Mouse (Mus musculus): ENCODE data around the gene Brd9. TPM values are rescaled to one million over a fixed set of nuclear protein-coding genes. Genes with fewer than 3 reads are reported as not detected.
A peak's percentile ranks its signal among the peaks of the same experiment; 100 is the strongest.

Brd9 gene
- total and polyA plus RNA-seq, 3 experiments: 28.0 to 43.4 (median 32.5) TPM

- peaks cover 15% of the 10 kb centered on the region for H3K79me2 ChIP-seq (replicated peaks; ENCODE audit: control insufficient read depth, extremely low read depth, insufficient read depth, poor library complexity, severe bottlenecking)
- no peak overlapping the region for H3K4me2 ChIP-seq (ENCODE audit: insufficient read depth, low read depth, poor library complexity, severe bottlenecking)
- no peaks in the 10 kb centered on the region for H3K27me3 ChIP-seq (replicated peaks)
- DNase-seq (ENCODE audit: extremely low read depth): no peak
- H3K4me1 ChIP-seq (ENCODE audit: control insufficient read depth in 1 of 2, insufficient read depth in 2 of 2): peaks cover 0 to 11% of the 10 kb centered on the region in 2 experiments; a peak in 2 of 4 replicates
- H3K4me3 ChIP-seq (replicated peaks in 1 of 3; ENCODE audit: low read depth in 2 of 3, low read length in 2 of 3, poor library complexity in 1 of 3): no peak overlapping the region
- no peak overlapping the region for H3K9ac ChIP-seq (ENCODE audit: insufficient read depth, low read depth)
- peaks cover 50 to 75% of the 10 kb centered on the region in 2 experiments for H3K36me3 ChIP-seq (replicated peaks in 1 of 2; ENCODE audit: control insufficient read depth in 1 of 2, insufficient read depth in 1 of 2, low read length in 1 of 2)
- in situ Hi-C loops (cut with MboI; ENCODE audit: low pct_ligation_motif_present, low pct_unique_long_range_greater_than_20kb, low sequenced_read_pairs): no loop called here
- TF ChIP-seq ZMIZ1 (IDR thresholded peaks at IDR 0.05; ENCODE audit: low read depth, low read length) (no peak), MAZ (IDR thresholded peaks at IDR 0.05; ENCODE audit: low read depth, low read length) (no peak), SIN3A (IDR thresholded peaks at IDR 0.05; ENCODE audit: low read length) (no peak), JUN (IDR thresholded peaks at IDR 0.05; ENCODE audit: insufficient read depth, low read depth, low read length) (no peak), MAX (IDR thresholded peaks at IDR 0.05; ENCODE audit: low read length) (no peak), MAFK (IDR thresholded peaks at IDR 0.05; ENCODE audit: insufficient replicate concordance, low read length) (no peak), KAT2A (IDR thresholded peaks at IDR 0.05; ENCODE audit: insufficient replicate concordance, low read length) (no peak), JUND (conservative IDR thresholded peaks at IDR 0.05; ENCODE audit: low read depth, low read length) (no peak), GABPA (IDR thresholded peaks at IDR 0.05; ENCODE audit: insufficient replicate concordance, low read depth, low read length) (no peak)
- H3K27ac ChIP-seq (ENCODE audit: insufficient read depth, low read depth): no peak overlapping the region
- dilution Hi-C loops (cut with MboI; ENCODE audit: extremely low pct_ligation_motif_present, extremely low pct_unique_long_range_greater_than_20kb, low sequenced_read_pairs): no loop called here
- H3K9me3 ChIP-seq (replicated peaks; ENCODE audit: low read length): no peaks in the 10 kb centered on the region
These were observed 5.4 kb upstream of the Brd9 start for GRCm38 (mm10) chr13:73932201-73932600.

GRCm38 (mm10) chr13:73936938-73937320 lies 682 bp upstream of the Brd9 start:
- Histone ChIP-seq H3K4me2 (ENCODE audit: insufficient read depth, low read depth, poor library complexity, severe bottlenecking) (peak overlapping the region; percentile 90), H3K9ac (ENCODE audit: insufficient read depth, low read depth) (peak overlapping the region; percentile 75), H3K9me3 (replicated peaks; ENCODE audit: low read length) (no peaks in the 10 kb centered on the region), H3K36me3 (replicated peaks in 1 of 2; ENCODE audit: control insufficient read depth in 1 of 2, insufficient read depth in 1 of 2, low read length in 1 of 2) (peaks cover 28 to 52% of the 10 kb centered on the region in 2 experiments), H3K27ac (ENCODE audit: insufficient read depth, low read depth) (peak overlapping the region; percentile 94), H3K4me3 (replicated peaks in 1 of 3; ENCODE audit: low read depth in 2 of 3, low read length in 2 of 3, poor library complexity in 1 of 3) (peak overlapping the region; percentile 88 to 96 (median 92)), H3K27me3 (replicated peaks) (no peaks in the 10 kb centered on the region), H3K79me2 (replicated peaks; ENCODE audit: control insufficient read depth, extremely low read depth, insufficient read depth, poor library complexity, severe bottlenecking) (peaks cover 15% of the 10 kb centered on the region), H3K4me1 (ENCODE audit: control insufficient read depth in 1 of 2, insufficient read depth in 2 of 2) (peaks cover 0 to 30% of the 10 kb centered on the region in 2 experiments; a peak in 2 of 4 replicates)
- dilution Hi-C loops (cut with MboI; ENCODE audit: extremely low pct_ligation_motif_present, extremely low pct_unique_long_range_greater_than_20kb, low sequenced_read_pairs) (no loop called here), in situ Hi-C loops (cut with MboI; ENCODE audit: low pct_ligation_motif_present, low pct_unique_long_range_greater_than_20kb, low sequenced_read_pairs) (no loop called here)
- no peak for DNase-seq (ENCODE audit: extremely low read depth)
- TF ChIP-seq MEF2A (IDR thresholded peaks at IDR 0.05; ENCODE audit: borderline replicate concordance, low read depth, low read length) (no peak), RAD21 (IDR thresholded peaks at IDR 0.05; ENCODE audit: low read depth, low read length) (no peak), MAFK (IDR thresholded peaks at IDR 0.05; ENCODE audit: insufficient replicate concordance, low read length) (no peak), JUN (IDR thresholded peaks at IDR 0.05; ENCODE audit: insufficient read depth, low read depth, low read length) (no peak), USF2 (conservative IDR thresholded peaks at IDR 0.05; ENCODE audit: low read depth, low read length) (no peak), SMC3 (IDR thresholded peaks at IDR 0.05; ENCODE audit: low read depth, low read length) (no peak), POLR2A (IDR thresholded peaks at IDR 0.05; ENCODE audit: low read depth, low read length) (no peak), ZMIZ1 (IDR thresholded peaks at IDR 0.05; ENCODE audit: low read depth, low read length) (no peak)

All from CH12.LX (cell line).